Mouse (Mus musculus) E14TG2a.4 (cell line): Measurements from ENCODE around the gene Dhx35.

ENCODE experiments used
- H3K27me3 ChIP-seq: 2 replicates; pipeline ENCODE4 v1.6.1; 2014; ENCODE audit warnings: low read length, control low read depth; ENCODE audit not compliant: insufficient read depth
- H3K36me3 ChIP-seq: 2 replicates; pipeline ENCODE4 v1.6.1; 2014; ENCODE audit warnings: low read length, control low read depth; ENCODE audit not compliant: insufficient read depth
- H3K4me1 ChIP-seq: replicated peaks from 2 replicates; pipeline ENCODE4 v1.6.1; 2014; ENCODE audit warnings: low read depth, low read length, control low read depth
- H3K4me3 ChIP-seq: replicated peaks from 2 replicates; pipeline ENCODE4 v1.5.1; 2014; ENCODE audit warnings: mild to moderate bottlenecking, low read length
- H3K9me3 ChIP-seq: 2 replicates; pipeline ENCODE4 v1.6.1; 2014; ENCODE audit warnings: low read length, control low read depth
- CTCF ChIP-seq: conservative IDR thresholded peaks from 2 replicates; pipeline ENCODE4 v1.5.1; 2014; ENCODE audit warnings: low read length
- NANOG ChIP-seq: IDR thresholded peaks from 2 replicates; pipeline ENCODE4 v1.6.1; 2014; ENCODE audit warnings: borderline replicate concordance, low read length, mixed read lengths
- POU5F1 ChIP-seq: IDR thresholded peaks from 2 replicates; pipeline ENCODE4 v1.6.1; 2014; ENCODE audit warnings: low read length, borderline replicate concordance

Dhx35 gene

DNA sequence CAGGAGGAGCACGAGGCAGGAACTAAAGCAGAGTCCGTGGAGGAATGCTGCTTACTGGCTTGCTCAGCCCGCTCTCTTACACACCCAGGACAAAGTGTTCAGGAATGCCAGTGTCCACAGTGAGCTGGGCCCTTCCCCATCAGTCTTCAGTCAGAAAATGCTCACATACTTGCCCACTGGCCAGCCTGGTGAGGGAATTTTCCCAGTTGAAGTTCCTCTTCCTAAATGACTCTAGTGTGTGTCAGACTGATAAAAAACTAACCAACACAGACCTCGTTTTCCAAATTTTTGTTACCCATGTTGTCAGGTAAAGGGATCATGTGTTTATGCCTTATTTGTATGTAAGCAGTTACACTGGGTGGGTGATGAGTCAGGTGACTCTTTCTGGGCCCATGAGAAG lies 21.6 kb downstream of the Dhx35 start:
- Histone ChIP-seq H3K36me3 (peaks cover 94% of the 10 kb centered on the region), H3K4me1 (no peaks in the 10 kb centered on the region), H3K27me3 (no peaks in the 10 kb centered on the region), H3K4me3 (no peak overlapping the region), H3K9me3 (no peaks in the 10 kb centered on the region)
- no peak for TF ChIP-seq CTCF
- no peak for TF ChIP-seq POU5F1
- TF ChIP-seq NANOG = no peak

DNA sequence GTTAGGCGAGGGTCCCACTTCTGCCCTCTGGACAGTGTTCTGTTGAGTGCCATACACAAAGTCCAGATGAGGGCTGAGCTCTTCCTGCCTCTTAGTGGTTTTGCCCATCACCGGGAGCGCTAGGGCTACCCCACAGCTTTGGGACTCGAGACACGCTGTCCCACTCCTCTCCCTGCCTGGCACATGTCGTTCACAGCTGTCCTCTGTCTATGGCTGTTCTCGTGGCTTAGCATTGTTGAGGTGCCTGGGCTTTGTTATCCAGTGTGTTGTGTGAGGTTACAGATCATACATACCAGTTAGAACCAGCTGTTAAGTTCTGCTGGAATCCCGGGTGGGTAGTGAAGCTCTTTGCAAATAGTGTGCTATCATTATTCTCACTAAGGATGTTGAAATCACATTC lies 23.1 kb downstream of the Dhx35 start:
- Histone ChIP-seq H3K4me3 (no peak overlapping the region), H3K9me3 (no peaks in the 10 kb centered on the region), H3K36me3 (peaks cover 97% of the 10 kb centered on the region), H3K4me1 (no peaks in the 10 kb centered on the region), H3K27me3 (no peaks in the 10 kb centered on the region)
- TF ChIP-seq CTCF (no peak), POU5F1 (no peak), NANOG (no peak)

DNA sequence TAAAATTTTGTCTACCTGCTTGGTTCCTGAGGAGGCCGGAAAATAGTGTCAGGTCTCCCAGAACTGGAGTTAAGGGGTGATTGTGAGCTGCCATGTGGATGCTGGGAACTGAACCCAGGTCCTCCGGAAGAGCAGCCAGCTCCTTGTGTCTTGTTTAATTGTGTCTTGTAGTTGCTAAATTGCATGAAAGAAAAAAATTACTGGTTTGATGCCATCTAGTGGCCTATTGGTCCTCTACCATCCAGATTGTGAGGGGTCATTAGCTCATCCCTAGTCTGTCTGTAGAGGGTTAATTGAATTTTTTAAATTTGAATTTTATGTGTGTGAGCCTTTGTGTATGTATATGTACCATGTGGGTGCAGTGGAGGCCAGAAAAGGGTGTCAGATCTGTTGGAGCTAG lies 33.5 kb downstream of the Dhx35 start:
- H3K4me3 ChIP-seq = no peak overlapping the region
- H3K27me3 ChIP-seq = no peaks in the 10 kb centered on the region
- peaks cover 12% of the 10 kb centered on the region for H3K4me1 ChIP-seq
- H3K36me3 ChIP-seq = peaks cover 98% of the 10 kb centered on the region
- TF ChIP-seq CTCF (peak; percentile 34), NANOG (no peak), POU5F1 (no peak)
- no peaks in the 10 kb centered on the region for H3K9me3 ChIP-seq

DNA sequence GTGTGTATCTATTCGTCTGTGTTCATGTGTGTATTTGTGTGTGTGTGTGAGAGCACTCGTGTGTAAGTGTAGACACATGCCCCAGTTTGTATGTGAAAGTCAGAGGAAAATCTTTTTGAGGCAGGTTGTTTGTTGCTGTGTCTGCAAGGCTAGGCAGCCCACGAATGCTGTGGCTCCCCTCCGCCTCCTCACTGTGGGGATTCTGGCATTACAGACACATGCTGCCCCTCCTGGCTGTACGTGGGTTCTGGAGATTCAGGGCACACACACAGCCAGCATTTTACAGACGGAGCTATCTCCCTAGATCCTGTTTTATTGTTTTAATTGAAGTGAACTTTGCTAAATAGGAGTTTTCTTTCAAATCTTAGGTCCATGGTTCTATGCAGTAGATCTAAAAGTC lies 35.1 kb downstream of the Dhx35 start:
- H3K27me3 ChIP-seq = no peaks in the 10 kb centered on the region
- H3K4me1 ChIP-seq = peaks cover 28% of the 10 kb centered on the region
- TF ChIP-seq CTCF = no peak
- TF ChIP-seq POU5F1 = no peak
- no peak for TF ChIP-seq NANOG
- no peaks in the 10 kb centered on the region for H3K9me3 ChIP-seq
- H3K36me3 ChIP-seq = peaks cover 98% of the 10 kb centered on the region
- H3K4me3 ChIP-seq = no peak overlapping the region

DNA sequence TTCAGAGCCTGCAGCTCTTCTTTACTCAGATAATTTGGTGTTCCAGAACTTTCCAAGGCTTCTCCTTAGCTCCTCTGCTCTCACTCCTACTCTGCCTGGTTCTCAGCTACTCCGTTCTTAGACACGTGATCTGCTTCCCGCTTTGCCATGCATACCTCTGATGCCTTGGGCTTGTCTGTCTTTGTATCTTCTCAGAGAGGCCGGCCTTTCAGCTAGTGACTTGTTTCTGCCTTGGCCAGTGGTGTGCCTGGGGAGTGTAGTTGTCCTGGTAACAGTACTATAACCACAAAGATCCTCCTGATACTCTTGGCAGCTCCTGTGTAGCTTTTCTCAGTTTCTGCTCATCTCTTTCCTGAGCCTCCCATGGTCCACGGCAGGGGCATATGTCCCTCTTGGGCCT lies 38.6 kb downstream of the Dhx35 start:
- H3K4me3 ChIP-seq = no peak overlapping the region
- TF ChIP-seq NANOG (no peak), CTCF (no peak), POU5F1 (no peak)
- H3K9me3 ChIP-seq = no peaks in the 10 kb centered on the region
- peaks cover 99% of the 10 kb centered on the region for H3K36me3 ChIP-seq
- no peaks in the 10 kb centered on the region for H3K27me3 ChIP-seq
- H3K4me1 ChIP-seq = peaks cover 44% of the 10 kb centered on the region

DNA sequence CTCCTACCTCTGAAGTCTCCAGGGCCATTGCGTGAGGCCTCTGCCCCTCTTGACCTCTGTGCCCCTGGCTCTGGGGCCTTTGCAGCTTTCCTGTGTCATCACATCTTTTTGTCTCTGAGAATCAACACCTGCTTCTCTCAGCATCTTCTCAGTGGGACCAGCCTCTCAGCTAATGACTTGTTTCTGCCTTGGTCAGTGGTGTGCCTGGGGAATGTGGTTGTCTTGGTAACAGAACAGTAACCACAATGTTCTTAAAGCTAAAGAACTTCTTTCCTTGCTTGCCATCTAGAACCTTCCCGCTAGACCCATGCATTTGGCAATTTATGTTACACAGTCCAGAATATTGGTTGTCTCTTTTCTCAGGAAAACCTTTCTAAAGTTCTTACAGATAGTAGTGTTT lies 39.0 kb downstream of the Dhx35 start:
- Histone ChIP-seq H3K27me3 (no peaks in the 10 kb centered on the region), H3K4me1 (peaks cover 48% of the 10 kb centered on the region), H3K36me3 (peaks cover 99% of the 10 kb centered on the region), H3K4me3 (no peak overlapping the region), H3K9me3 (no peaks in the 10 kb centered on the region)
- no peak for TF ChIP-seq NANOG
- no peak for TF ChIP-seq POU5F1
- no peak for TF ChIP-seq CTCF

DNA sequence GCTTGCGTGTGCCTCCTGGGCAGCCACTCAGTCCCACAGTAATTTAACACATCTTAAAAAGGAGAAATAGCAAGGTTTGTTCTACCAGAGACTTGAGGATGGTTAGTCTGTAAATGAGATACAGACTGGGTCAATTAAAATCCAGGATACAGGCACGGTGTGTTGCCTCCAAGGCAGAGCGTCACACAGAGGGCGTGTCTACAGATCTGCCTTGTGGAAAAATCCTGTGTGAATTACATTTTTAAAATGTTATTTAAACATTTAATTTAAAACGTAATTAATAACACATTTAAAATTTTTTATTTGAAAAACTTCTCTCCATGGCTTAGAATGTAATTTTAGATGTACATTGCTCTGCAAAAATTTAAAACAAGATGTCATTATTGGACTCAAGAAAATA lies 48.7 kb downstream of the Dhx35 start:
- Histone ChIP-seq H3K4me1 (peaks cover 52% of the 10 kb centered on the region), H3K4me3 (no peak overlapping the region), H3K36me3 (peaks cover 80% of the 10 kb centered on the region), H3K27me3 (no peaks in the 10 kb centered on the region), H3K9me3 (no peaks in the 10 kb centered on the region)
- no peak for TF ChIP-seq NANOG
- no peak for TF ChIP-seq POU5F1
- TF ChIP-seq CTCF = no peak

DNA sequence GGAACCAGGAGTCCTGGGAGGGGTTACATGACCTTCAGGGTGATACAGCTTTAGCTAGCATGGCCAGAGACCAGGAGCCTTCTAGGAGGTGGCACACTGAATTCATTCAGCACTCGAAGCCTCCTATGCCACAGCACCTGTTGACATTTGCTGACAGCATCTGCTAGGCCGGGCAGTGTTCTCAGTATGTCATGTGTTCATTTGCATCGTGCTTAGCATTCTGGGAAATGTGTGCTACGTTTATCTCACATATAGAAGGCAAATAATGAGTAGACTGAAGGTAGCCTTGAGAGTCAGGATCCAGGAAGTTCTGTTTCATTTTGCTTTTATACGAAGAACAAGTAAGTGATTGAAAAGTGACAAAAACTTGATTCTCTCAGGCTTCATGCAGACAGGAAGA lies 50.4 kb downstream of the Dhx35 start:
- no peaks in the 10 kb centered on the region for H3K27me3 ChIP-seq
- H3K4me3 ChIP-seq = no peak overlapping the region
- no peaks in the 10 kb centered on the region for H3K9me3 ChIP-seq
- peaks cover 55% of the 10 kb centered on the region for H3K4me1 ChIP-seq
- TF ChIP-seq POU5F1 (no peak), NANOG (no peak), CTCF (no peak)
- H3K36me3 ChIP-seq = peaks cover 77% of the 10 kb centered on the region

DNA sequence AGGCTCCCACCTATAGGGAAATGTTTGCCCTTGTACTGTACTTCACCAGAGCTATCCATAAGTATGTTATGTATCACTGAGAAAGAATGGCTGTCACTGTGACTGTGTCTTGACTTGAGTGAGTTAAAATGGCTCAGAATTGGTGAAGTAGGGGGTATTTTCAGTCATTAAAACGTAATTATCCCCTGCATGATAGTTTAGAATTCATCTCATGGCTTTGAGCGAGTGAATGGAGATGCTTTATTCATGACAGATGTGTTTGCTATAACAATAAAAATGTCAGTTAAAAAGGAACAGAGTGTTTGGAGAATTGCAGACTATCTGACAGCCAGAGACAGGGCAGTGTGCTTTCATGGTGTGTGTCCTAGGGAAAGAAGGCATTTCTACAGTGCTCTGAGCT lies 51.6 kb downstream of the Dhx35 start:
- no peak overlapping the region for H3K4me3 ChIP-seq
- peaks cover 76% of the 10 kb centered on the region for H3K36me3 ChIP-seq
- TF ChIP-seq CTCF (no peak), POU5F1 (no peak), NANOG (no peak)
- no peaks in the 10 kb centered on the region for H3K9me3 ChIP-seq
- H3K4me1 ChIP-seq = peaks cover 57% of the 10 kb centered on the region
- no peaks in the 10 kb centered on the region for H3K27me3 ChIP-seq
